Mouse (Mus musculus) liver, adult 2 months (tissue): ENCODE data around the gene Susd6.

Experiments
- CTCF ChIP-seq: fragments of 200-500 bp; IDR thresholded peaks from 2 replicates; pipeline ENCODE4 v1.5.1; 2011; ENCODE audit warnings: low read depth, low read length, control low read depth
- POLR2A ChIP-seq: fragments of 200-500 bp; IDR thresholded peaks from 2 replicates; pipeline ENCODE4 v1.6.1; 2011; ENCODE audit warnings: low read length, control low read depth; ENCODE audit not compliant: insufficient read depth; ENCODE audit errors: extremely low read depth

DNA sequence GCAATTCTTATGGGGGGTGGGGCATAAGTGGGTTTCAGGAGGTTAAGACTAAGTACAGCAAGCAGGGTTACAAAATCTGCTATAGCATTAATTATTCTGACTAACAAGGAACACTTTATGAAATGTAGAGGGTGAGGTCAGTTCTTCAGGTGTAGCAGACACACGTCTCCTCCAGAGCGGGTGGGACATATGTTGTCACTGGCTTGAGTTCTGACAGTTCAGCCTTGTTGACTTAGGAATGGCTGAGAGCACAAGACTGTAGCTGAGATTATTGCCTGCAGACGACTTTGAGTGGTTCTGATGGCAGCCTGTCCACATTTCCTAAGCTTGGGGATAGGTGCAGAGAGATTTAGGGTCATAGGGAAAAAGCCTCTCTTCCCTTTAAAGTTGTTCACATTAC lies 47.3 kb downstream of the Susd6 start:
- TF ChIP-seq CTCF, result no peak
- no peak for TF ChIP-seq POLR2A
